Mouse (Mus musculus) hindbrain, embryonic 12.5 days (tissue): ENCODE results near the gene Ahdc1. TPM values are rescaled to one million over a fixed set of nuclear protein-coding genes. Genes with fewer than 3 reads are reported as not detected.

Experiments
- ATAC-seq: fragments of 200-750 bp; cut with Nextera tagmentation; 2 replicates; pipeline ENCODE4 v1.8.0; 2017; ENCODE audit warnings: moderate TSS enrichment; ENCODE audit not compliant: low FRiP score
- H3K27ac ChIP-seq: fragments of 300-500 bp; sonication (generic); 2 replicates; pipeline ENCODE4 v1.5.1; 2016; ENCODE audit warnings: mild to moderate bottlenecking
- H3K27me3 ChIP-seq: fragments of 300-500 bp; sonication (generic); 2 replicates; pipeline ENCODE4 v1.6.1; 2016; ENCODE audit warnings: mild to moderate bottlenecking
- H3K36me3 ChIP-seq: fragments of 300-500 bp; sonication (generic); 2 replicates; pipeline ENCODE4 v1.6.1; 2016; ENCODE audit warnings: mild to moderate bottlenecking
- H3K4me1 ChIP-seq: fragments of 300-500 bp; sonication (generic); 2 replicates; pipeline ENCODE4 v1.6.1; 2016
- H3K4me2 ChIP-seq: fragments of 300-500 bp; sonication (generic); replicated peaks from 2 replicates; pipeline ENCODE4 v1.6.1; 2016; ENCODE audit warnings: mild to moderate bottlenecking
- H3K4me3 ChIP-seq: fragments of 300-500 bp; sonication (generic); 2 replicates; pipeline ENCODE4 v1.5.1; 2016; ENCODE audit warnings: mild to moderate bottlenecking
- H3K9ac ChIP-seq: fragments of 300-500 bp; sonication (generic); 2 replicates; pipeline ENCODE4 v1.6.1; 2016; ENCODE audit warnings: mild to moderate bottlenecking, moderate library complexity
- H3K9me3 ChIP-seq: fragments of 300-500 bp; sonication (generic); replicated peaks from 2 replicates; pipeline ENCODE4 v1.6.1; 2016; ENCODE audit warnings: mild to moderate bottlenecking
- WGBS: fragments of 180-500 bp; shearing (Covaris S2); methylation state at CpG from one replicate; pipeline ENCODE4 v1.1.7; 2016; 5-methylcytosine and 5-hydroxymethylcytosine counted together
- polyA plus RNA-seq: library from polyadenylated mRNA; unstranded; fragments of >200 nt; fragmentation: Nextera tagmentation; extraction: Ambion mirVana; gene quantifications from 2 replicates; pipeline ENCODE4 v1.2.1, GENCODE M21; 2016

The Ahdc1 gene
- polyA plus RNA-seq, 1 experiment from 2014 or later: 15.3 TPM

DNA sequence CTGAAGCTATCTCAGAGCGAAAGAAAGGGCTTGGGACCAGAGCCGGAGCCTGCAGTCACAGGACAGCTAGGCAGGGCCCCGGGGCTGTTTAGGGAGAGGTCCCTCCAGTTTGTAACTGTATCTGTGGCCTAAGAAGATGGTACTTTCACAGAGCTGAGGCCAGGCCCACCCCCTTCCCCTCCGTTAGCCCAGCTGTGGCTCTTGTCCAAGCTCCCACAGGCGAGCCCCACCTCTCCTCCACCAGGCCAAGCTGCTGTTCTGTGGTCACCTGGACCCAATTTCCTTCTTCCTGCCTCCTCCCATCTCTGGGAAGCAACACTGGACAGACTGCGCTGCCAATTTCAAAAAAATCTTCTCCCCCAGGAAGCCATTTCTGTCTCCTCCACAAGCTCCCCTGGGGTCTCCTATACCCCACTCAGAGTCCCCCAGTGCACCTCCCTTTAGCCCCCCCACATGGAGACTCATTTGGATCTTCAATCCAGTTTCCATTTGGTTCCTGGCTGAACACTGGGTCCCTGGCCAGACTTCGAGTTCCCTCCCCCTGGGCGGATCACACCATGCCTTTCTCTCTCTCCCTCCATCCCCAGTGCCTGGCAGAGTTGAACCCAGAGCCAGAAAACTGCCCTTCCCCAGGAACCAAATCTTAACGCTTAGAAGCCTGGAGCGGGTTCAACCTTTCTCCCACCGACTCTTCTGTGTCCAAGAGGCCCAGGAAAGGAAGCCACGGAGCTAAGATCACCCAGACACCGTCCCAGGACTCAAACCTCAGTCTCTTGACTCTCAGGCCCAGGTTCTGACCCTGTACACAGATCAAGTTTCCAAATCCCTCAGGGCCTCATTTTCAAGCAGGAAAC lies 97.6 kb downstream of the Ahdc1 start:
- WGBS: 67% methylated on average over 13 of the region's 13 CpGs
- no peaks in the 10 kb centered on the region for H3K36me3 ChIP-seq

DNA sequence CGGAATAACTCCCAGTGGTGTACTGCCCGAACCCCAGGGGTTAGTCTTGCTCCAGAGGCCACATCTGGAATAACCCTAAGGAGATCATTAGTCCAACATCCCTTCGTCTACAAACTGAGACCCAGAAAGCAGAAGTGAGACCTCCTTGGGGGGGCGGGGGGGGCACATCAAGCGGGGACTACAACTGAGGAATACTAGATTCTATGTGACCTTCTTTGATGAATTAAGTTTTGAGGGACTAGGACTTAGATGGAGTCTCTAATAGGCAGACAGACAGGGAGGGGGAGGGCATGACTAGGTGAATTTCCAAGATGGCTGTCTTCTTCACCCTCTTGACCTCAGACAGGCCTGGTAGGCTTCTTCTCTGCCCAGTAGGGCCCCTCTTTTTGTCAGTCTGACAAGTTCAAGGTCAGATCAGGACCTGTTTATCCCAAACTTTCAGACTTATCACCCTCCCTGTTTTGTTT lies 98.3 kb downstream of the Ahdc1 start:
- 69% methylated on average over 5 of the region's 5 CpGs for WGBS
- H3K4me2 ChIP-seq: no peak overlapping the region
- H3K9ac ChIP-seq: no peak overlapping the region
- no peaks in the 10 kb centered on the region for H3K36me3 ChIP-seq
- no peaks in the 10 kb centered on the region for H3K27me3 ChIP-seq
- no peaks in the 10 kb centered on the region for H3K9me3 ChIP-seq
- H3K4me1 ChIP-seq: 0 out of 2 replicates have a peak, but pooled peaks cover 7% of the 10 kb centered on the region
- no peak for ATAC-seq
- no peak overlapping the region for H3K4me3 ChIP-seq
- no peak overlapping the region for H3K27ac ChIP-seq

More for the DNA sequence above, 97.6 kb downstream of the Ahdc1 start:
- Histone ChIP-seq H3K9ac (no peak overlapping the region), H3K27me3 (no peaks in the 10 kb centered on the region), H3K4me2 (no peak overlapping the region), H3K4me1 (peaks cover 13% of the 10 kb centered on the region; the same call in 1 of the 2 replicates), H3K9me3 (no peaks in the 10 kb centered on the region), H3K27ac (peak overlapping the region; percentile 62), H3K4me3 (no peak overlapping the region)
- ATAC-seq: no peak

DNA sequence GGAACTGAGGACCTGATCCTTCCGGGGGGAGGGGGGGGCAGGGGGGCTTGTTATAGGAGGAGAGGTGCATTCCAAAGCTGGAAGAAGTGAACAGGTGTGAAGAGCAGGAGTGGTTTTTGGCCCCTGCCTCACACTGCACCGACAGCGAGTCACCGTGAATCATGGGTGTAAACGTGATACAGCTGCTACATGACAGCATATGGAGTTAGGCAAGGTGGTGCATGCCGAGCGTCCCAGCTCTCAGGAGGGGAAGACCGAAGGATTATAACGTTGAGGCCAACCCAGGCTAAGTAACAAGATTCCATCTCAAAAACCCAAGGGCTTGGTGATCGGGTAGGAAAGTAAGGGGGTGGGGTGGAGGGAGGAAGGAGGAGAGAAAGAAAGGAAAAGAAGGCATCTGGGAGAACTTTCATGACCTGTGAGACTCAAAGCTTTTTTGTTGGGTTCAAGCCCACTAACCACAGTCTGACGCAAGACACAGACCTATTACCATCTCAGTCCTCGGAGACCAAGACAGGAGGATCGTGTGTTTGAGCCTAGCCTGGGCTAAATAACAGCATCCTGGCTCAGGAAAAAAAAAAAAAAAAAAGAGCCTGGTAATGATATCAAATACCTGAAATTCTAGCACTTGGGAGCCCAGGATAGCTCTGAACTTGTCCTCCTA lies 101.2 kb downstream of the Ahdc1 start:
- 66% methylated on average over 13 of the region's 13 CpGs for WGBS
- ATAC-seq: no peak
- Histone ChIP-seq H3K27ac (no peak overlapping the region), H3K36me3 (no peaks in the 10 kb centered on the region), H3K9me3 (no peaks in the 10 kb centered on the region), H3K4me3 (no peak overlapping the region), H3K4me2 (no peak overlapping the region), H3K27me3 (no peaks in the 10 kb centered on the region), H3K4me1 (peaks cover 21% of the 10 kb centered on the region), H3K9ac (no peak overlapping the region)

DNA sequence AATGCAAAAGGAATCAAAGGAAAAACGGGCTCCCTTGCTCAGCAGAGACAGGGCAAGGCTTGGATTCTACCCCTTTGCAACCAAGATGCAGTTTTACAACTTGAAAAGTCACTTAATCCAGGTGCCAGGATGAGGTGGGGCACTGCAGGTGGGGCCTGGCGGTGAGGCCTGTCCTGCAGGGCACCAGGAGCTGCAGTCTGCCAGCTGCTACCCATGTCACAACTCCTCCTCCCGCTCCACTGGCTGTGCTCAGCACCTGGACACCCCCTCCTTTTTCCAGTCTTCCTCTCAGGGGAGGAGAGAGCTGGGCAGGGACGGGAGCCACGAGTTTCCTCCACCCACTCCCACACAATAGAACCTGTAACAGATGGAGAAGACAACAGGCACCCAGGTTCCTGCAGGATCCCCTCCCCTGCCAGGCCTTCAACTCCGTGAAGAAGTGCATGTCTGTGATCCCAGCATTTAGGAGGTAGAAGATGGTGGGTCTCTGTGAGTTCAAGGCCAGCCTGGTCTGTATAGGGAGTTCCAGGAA lies 102.4 kb downstream of the Ahdc1 start:
- WGBS: 55% methylated on average over 6 of the region's 6 CpGs
- no peak overlapping the region for H3K27ac ChIP-seq
- H3K9ac ChIP-seq: no peak overlapping the region
- no peak overlapping the region for H3K4me3 ChIP-seq
- H3K4me1 ChIP-seq: peaks cover 24% of the 10 kb centered on the region
- H3K27me3 ChIP-seq: no peaks in the 10 kb centered on the region
- no peak for ATAC-seq
- H3K9me3 ChIP-seq: no peaks in the 10 kb centered on the region
- H3K4me2 ChIP-seq: no peak overlapping the region
- no peaks in the 10 kb centered on the region for H3K36me3 ChIP-seq

DNA sequence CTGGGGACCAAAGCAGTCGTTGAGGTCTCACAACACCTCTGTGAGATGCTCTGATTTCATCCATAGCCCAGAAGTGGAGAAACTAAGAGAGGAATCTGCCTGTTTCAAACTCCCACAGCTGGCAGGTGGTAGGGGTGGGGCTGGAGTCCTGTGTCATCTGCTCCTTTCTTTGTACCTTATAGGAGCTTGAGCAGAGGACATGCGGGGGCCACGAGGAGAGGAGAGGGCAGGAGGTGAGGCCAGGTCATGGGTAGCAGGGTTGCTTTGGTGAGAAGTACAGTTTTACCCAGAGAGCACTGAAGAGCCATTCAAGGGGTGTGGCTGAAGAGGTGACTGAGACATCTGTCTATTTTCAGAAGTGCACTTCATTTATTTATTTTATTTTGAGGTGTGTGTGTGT lies 103.7 kb downstream of the Ahdc1 start:
- H3K36me3 ChIP-seq: no peaks in the 10 kb centered on the region
- H3K4me1 ChIP-seq: peaks cover 23% of the 10 kb centered on the region
- H3K4me2 ChIP-seq: no peak overlapping the region
- H3K27ac ChIP-seq: no peak overlapping the region
- no peaks in the 10 kb centered on the region for H3K9me3 ChIP-seq
- 80% methylated on average over 3 of the region's 3 CpGs for WGBS
- H3K4me3 ChIP-seq: no peak overlapping the region
- no peaks in the 10 kb centered on the region for H3K27me3 ChIP-seq
- H3K9ac ChIP-seq: no peak overlapping the region
- ATAC-seq: no peak

DNA sequence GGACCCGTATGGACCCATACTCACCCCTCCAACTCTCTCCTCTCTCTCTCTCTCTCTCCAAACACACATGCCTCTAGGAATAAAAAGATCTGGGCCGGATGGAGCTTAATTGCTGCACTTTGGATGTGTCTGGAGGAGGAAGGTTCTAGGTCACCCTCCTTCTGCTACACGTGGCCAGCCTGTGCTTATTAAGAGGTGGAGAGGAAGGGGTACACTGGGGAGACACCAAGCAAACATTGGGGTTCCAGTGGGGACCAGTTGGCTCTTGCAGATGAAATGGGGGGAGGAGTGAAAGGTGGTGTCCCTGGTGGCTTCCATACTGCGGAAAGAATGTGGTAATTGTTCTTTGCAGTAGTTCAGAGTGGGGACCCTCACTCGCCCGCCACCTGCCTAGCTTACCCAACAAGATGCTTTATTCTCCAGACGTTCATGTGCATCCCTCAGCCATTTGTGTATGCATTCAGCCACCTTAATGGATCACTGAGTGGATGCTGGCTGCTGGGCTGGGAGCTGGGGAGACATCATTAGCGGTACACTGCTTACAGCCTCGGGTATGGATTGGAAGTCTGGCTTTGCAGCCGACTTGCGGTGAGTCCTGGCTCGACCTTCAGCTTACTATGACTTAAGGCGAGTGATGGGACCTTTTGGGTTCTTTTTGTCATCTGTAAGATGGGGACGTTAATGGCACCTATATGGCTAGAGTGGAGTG lies 104.8 kb downstream of the Ahdc1 start:
- 67% methylated on average over 14 of the region's 14 CpGs for WGBS
- Histone ChIP-seq H3K36me3 (no peaks in the 10 kb centered on the region), H3K9ac (no peak overlapping the region), H3K27me3 (no peaks in the 10 kb centered on the region), H3K9me3 (no peaks in the 10 kb centered on the region), H3K27ac (0 out of 2 replicates have a peak overlapping the region, but pooled peaks have one; percentile 79), H3K4me3 (no peak overlapping the region), H3K4me2 (no peak overlapping the region), H3K4me1 (peaks cover 26% of the 10 kb centered on the region)
- ATAC-seq: no peak

DNA sequence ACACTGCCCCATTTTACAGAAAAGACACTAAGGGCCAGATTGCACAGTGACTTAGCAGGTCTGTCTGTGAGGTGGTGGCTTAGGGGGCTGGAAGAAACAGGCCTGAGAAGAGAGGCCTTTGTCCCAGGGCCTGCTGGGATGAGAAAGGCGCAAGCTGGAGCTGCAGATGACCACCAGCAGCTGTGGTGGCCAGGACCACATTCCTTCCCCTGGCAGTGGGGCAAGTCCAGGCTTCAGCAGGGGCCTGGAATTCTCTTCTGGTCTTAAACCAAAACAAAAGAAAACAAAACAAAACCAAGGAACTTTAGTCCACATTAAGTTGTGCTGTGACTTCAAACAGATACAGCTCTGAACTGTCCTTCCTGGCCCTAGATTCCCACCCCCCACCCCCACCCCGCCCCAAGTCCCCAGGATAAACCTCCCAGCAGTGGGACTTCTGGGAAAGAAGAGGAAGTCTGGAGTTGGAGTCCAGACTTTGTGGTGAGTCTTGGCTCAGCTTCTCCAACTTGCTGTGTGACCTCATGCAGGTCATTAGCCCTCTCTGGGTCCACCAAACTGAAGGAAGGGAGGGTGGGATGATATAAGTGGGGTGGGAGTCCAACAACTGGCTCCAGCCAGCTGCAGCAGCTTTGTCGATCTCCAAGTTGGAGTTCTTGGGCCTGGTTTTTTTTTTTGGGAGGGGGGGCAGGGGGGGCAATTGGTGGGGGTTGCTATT lies 105.9 kb downstream of the Ahdc1 start:
- ATAC-seq: no peak
- 48% methylated on average over 3 of the region's 3 CpGs for WGBS
- no peaks in the 10 kb centered on the region for H3K9me3 ChIP-seq
- H3K9ac ChIP-seq: no peak overlapping the region
- peaks cover 30% of the 10 kb centered on the region for H3K4me1 ChIP-seq
- no peaks in the 10 kb centered on the region for H3K27me3 ChIP-seq
- H3K4me2 ChIP-seq: peak overlapping the region; percentile 6; the same call in 1 of the 2 replicates
- no peaks in the 10 kb centered on the region for H3K36me3 ChIP-seq
- H3K4me3 ChIP-seq: no peak overlapping the region
- H3K27ac ChIP-seq: peak overlapping the region; percentile 79

DNA sequence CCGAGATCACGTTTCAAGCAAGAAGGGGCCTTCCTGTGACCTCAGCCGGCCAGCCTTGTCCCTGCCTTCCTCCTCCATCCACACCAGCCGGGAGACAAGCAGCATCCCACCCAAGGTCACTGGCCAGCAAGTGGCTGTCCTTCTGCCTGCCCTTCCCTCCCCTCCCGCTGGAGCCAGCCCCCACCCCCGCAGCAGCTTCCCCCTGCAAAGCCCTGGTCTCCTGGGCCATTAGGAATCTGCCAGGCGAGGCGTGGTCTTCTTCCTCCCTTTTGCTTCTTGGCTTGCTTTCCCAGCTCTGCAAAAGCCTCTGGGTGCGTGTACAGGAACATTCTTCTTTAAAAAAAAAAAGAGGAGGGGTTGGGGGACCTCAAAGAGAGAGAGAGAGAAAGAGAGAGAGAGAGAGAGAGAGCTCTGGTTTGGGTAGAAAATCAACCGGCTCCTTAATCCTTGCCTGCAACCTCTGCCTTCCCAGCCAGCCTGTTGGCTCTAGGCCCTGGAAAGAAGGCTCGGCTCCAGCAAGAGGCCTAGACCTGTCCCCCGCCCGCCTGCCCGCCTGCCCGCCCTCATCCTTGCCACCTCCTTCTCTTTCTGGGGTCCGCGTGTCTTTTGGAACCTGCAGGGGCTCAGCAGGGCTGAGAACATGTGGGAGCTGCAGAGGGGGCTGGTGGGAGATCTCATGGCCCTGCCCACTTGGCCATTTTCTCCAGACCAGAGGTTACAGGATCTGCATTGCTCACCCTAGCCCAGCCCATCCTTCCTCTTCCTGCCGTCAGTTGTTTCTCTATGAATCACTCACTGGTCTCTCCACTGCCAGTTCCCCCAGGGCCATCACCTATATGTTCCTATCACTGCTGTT lies 106.7 kb downstream of the Ahdc1 start:
- H3K4me3 ChIP-seq: no peak overlapping the region
- ATAC-seq: no peak
- H3K4me2 ChIP-seq: peak overlapping the region; percentile 6; the same call in 1 of the 2 replicates
- peak overlapping the region; percentile 79 for H3K27ac ChIP-seq
- no peaks in the 10 kb centered on the region for H3K9me3 ChIP-seq
- no peaks in the 10 kb centered on the region for H3K36me3 ChIP-seq
- H3K9ac ChIP-seq: peak overlapping the region; percentile 39
- no peaks in the 10 kb centered on the region for H3K27me3 ChIP-seq
- H3K4me1 ChIP-seq: peaks cover 30% of the 10 kb centered on the region
- WGBS: 33% methylated on average over 18 of the region's 18 CpGs

DNA sequence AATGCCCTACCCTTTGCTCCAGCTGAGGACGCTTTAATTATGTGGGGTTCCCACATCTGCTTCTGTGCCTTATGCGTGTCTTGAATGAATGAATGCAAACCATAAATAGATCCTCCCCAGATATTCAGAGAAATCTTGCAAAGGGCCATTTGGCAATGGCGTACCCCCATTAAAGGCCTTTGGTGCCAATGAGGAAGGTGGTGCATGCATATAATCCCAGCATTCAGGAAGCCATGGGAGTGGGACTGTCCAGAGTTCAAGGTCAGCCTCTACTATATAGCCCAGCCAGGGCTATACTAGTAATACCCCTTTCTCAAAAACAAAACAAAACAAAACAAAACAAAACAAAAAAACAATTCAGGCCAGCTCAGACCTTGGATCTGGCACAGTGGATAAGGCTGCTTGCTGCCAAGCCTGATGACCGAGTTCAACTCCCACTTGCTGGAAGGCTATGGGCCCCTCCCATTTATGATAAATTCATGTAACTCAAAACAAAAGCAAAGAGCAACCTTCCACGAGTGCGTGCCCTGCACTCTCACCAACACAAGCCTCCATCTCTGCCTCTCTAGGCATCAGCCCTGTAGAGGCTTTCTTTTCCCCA lies 107.8 kb downstream of the Ahdc1 start:
- 91% methylated on average over 6 of the region's 6 CpGs for WGBS
- no peaks in the 10 kb centered on the region for H3K9me3 ChIP-seq
- no peak overlapping the region for H3K4me2 ChIP-seq
- no peaks in the 10 kb centered on the region for H3K27me3 ChIP-seq
- no peaks in the 10 kb centered on the region for H3K36me3 ChIP-seq
- no peak for ATAC-seq
- no peak overlapping the region for H3K4me3 ChIP-seq
- H3K4me1 ChIP-seq: peaks cover 30% of the 10 kb centered on the region
- H3K27ac ChIP-seq: no peak overlapping the region
- H3K9ac ChIP-seq: no peak overlapping the region

DNA sequence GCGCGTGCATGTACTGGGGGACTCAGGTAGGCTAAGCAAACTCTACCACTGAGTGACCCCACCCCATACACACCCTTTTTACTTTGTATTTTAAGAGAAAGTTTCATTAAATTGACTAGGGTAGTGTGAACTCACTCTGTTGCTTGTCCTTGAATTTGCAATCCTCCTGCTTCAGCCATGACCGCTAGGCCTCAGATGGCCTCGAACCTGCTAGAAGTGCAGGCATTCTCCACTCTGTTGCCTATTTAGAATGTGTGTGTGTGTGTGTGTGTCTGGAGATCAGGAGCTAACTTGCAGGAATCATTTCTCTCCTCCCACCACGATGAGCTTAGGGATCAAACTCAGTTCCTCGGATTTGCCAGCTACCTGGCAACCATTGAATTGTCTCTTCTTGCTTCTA lies 108.5 kb downstream of the Ahdc1 start:
- 93% methylated on average over 6 of the region's 6 CpGs for WGBS
- H3K9me3 ChIP-seq: no peaks in the 10 kb centered on the region; the same call in 1 of the 2 replicates
- H3K4me3 ChIP-seq: no peak overlapping the region
- peaks cover 30% of the 10 kb centered on the region for H3K4me1 ChIP-seq
- no peak overlapping the region for H3K27ac ChIP-seq
- H3K27me3 ChIP-seq: no peaks in the 10 kb centered on the region
- ATAC-seq: no peak
- H3K9ac ChIP-seq: no peak overlapping the region
- no peak overlapping the region for H3K4me2 ChIP-seq
- H3K36me3 ChIP-seq: no peaks in the 10 kb centered on the region
